Mouse (Mus musculus) gastrocnemius, adult 18-20 months (tissue): ENCODE measurements around the gene Palmd. TPM values are rescaled to one million over a fixed set of nuclear protein-coding genes. Genes with fewer than 3 reads are reported as not detected.

Experiments
- DNase-seq: peaks from one replicate; pipeline ENCODE4 v3.0.0; 2021; ENCODE audit warnings: low spot score
- total RNA-seq, 2 experiments: library from RNA; stranded (reverse); gene quantifications; 2 replicates each; pipeline ENCODE4 v1.2.3; 2021

Palmd gene
- total RNA-seq, 2 experiments from 2014 or later, result 19.4 to 30.3 TPM

GRCm38 (mm10) chr3:116904158-116904557, 64.6 kb downstream of the Palmd start:
- DNase-seq, result peak; percentile 65

GRCm38 (mm10) chr3:116892872-116893271, 75.9 kb downstream of the Palmd start:
- DNase-seq, result no peak

- no peak for DNase-seq
These were observed 76.6 kb downstream of the Palmd start for GRCm38 (mm10) chr3:116892206-116892563.

GRCm38 (mm10) chr3:116891436-116892205, 77.2 kb downstream of the Palmd start:
- DNase-seq, result no peak

GRCm38 (mm10) chr3:116890576-116890975, 78.2 kb downstream of the Palmd start:
- no peak for DNase-seq

GRCm38 (mm10) chr3:116889358-116889757, 79.4 kb downstream of the Palmd start:
- no peak for DNase-seq

GRCm38 (mm10) chr3:116884941-116885340, 83.8 kb downstream of the Palmd start:
- DNase-seq, result no peak

- no peak for DNase-seq
These were observed 86.4 kb downstream of the Palmd start for GRCm38 (mm10) chr3:116882221-116882960.

- no peak for DNase-seq
These were observed 98.4 kb downstream of the Palmd start for GRCm38 (mm10) chr3:116870372-116870771.

Other genes starting within 250 kb of the Palmd start
- gene Agl, start 160.8 kb downstream of the Palmd start, total RNA-seq, result 100 to 1,000 TPM; 606 to 681 TPM
- gene Frrs1, start 109.5 kb downstream of the Palmd start, total RNA-seq, result 1 to 10 TPM; 1.9 to 2.3 TPM
- gene 4930455H04Rik, start 720 bp downstream of the Palmd start, total RNA-seq, result not detected